Mouse (Mus musculus) natural killer cell, adult 2 months (primary cell): ENCODE measurements around the gene Rer1.
A peak's percentile ranks its signal among the peaks of the same experiment; 100 is the strongest.

ENCODE experiments used
- DNase-seq, 2 experiments: peaks; one replicate each; pipeline ENCODE4 v3.0.0; 2022; ENCODE audit warnings: low spot score in 2 of 2

Gene Rer1

DNA sequence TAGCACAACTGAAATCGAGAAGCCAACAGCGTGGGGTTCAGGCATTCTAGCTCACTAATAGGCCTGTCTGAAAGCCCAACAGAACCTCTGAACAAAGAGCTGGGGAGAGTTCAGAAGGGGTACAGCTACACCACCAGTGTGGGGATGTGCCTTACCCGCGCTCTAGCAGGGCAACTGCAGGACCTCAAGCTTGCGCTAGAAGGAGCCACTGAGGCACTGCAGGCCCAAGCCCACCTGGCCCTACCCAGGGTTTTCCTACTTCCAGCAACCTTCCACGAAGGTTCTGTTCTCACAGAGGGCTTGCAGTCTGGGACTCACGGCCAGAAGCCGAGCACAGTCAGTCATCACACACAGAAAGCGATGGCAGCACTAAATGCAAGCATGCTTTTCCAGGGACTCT, 11.0 kb downstream of the Rer1 start:
- DNase-seq, result no peak

DNA sequence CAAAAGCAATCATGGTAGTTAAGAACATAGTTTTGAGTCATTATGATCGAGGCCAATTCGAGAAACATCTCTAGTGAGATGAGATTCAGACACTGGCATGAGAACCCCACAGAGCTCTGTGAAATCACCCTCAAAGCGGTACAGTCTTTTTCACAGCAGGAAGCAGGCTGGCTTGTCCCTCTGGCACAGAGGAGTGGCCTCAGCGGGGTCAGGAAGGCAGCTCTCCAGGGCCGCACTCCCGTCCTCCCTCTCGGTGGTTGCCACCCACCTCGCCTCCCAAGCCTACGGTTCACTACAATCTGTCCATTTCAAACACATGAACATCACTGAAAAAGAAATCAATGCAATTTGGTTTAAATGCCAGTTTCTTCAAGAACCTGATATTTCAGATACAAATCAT, 11.8 kb downstream of the Rer1 start:
- DNase-seq, result no peak

DNA sequence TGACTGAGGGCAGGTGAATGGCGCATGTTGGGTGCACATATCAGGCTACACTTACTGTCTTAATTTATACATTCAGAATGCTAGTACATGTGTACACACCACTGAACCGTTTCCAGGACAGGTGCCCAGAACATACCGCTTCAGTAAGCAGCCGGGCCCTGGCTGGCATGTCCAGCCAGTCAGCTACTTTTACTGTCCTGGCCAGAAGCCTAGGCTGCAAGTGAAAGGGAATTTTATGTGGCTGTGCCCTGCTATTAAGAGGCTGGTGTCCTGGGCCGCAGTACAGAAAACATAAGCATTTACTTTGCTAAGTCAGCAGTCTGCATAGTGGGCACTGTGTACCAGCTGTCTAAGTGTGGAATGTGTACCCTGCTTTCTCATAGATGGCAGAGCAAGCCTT, 15.3 kb downstream of the Rer1 start:
- DNase-seq, result no peak

DNA sequence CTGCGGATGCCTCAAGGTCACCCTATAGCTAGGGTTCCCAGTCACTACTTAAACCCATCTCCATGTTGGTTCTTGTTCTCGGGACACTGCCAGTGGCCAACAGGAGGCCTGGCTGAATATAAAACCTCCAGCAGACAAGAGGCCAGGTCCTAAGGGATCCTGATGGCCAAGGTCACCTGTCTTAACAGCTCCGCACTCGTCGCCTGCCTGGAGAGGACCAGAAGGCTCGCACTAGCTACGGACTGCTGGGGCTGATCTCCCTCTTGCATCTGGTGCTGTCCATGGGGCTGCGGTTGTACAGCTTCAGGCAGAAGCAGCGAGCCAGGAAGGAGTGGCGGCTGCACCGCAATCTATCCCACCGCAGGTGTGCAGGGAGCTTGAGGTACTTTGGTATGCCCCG, 16.0 kb downstream of the Rer1 start:
- DNase-seq, result no peak

DNA sequence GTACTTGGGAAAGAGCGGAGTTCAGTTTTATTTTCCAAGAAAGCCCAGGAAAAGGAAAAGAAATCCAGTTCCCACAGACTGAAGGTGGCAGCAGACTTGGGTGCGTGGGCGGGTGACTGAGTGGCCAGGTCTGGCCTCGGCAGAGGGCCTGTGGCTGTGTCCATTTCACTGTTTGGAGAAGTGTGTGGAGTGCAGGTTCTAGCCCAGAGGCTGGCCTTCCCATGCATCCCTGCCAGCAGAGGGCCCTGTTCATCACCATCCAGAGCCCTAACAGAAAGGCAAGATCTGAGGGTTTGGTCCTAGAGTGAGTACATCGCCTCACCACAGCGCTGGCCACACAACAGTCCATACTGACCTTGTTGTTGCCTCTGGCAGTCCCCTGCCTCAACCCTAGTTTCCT, 17.0 kb downstream of the Rer1 start:
- DNase-seq, result no peak

DNA sequence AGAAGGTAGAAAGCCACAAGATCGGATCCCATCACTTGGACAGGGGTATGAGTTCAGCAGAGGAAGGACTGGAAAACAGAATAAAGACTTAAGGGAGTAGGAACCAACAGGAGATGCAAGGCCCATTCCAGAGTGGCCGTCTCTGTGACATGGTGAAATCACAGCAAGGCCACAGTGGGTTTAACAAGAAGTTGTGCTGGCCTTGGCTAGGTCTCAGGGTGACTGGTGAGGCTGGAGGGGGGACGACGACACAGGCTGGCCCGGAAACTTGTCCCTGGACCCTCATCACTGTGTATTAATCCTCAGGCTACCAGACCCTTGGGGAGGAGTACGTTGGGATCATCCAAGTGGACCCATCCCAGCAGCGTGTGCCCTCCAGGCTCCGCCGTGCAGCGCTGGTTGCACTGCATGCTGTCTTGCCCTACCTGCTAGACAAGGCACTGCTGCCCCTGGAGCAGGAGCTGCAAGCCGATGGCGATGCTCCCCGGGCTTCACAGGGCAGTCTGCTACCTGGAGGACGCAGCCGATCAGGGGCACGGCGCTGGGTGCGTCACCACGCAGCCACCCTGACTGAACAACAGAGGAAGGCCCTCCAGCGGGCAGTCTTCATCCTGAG, 17.7 kb downstream of the Rer1 start:
- DNase-seq, result no peak

DNA sequence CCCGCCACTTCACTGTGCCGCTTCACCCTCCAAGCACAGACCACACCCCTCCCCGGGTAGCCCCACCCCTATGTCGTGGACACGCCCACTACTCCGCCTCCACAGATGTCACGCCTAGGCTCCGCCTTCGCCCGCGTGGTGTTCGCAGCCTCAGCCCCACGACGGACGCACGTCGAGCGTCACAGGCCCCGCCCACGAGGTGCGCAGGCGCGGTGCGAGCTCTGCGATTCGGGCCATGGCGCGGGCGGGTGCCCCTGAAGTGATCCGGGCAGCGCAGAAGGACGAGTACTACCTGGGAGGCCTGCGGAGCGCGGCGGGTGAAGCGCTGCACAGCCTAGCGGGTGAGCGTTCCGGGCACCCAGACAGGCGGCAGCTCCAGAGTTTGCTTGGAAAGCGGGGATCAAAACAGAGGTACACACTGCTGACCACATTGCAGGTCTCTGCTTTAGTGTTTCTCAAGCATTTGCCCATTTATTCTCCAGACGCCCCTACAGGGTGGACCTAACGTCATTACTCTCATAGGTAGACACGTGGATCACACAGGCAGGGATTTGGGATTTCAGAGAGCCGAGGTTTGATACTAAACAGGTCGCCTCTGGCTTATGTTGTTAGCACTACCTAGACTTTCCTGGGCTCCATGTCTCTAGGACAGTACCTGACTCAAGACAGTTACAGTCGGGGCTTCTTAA, 19.2 kb downstream of the Rer1 start, which contains the start of gene Pex10:
TSS of gene Pex10 (plus strand) at position 183 of the 689 bp plus-strand sequence.
- peak; percentile 97 to 98 for DNase-seq

DNA sequence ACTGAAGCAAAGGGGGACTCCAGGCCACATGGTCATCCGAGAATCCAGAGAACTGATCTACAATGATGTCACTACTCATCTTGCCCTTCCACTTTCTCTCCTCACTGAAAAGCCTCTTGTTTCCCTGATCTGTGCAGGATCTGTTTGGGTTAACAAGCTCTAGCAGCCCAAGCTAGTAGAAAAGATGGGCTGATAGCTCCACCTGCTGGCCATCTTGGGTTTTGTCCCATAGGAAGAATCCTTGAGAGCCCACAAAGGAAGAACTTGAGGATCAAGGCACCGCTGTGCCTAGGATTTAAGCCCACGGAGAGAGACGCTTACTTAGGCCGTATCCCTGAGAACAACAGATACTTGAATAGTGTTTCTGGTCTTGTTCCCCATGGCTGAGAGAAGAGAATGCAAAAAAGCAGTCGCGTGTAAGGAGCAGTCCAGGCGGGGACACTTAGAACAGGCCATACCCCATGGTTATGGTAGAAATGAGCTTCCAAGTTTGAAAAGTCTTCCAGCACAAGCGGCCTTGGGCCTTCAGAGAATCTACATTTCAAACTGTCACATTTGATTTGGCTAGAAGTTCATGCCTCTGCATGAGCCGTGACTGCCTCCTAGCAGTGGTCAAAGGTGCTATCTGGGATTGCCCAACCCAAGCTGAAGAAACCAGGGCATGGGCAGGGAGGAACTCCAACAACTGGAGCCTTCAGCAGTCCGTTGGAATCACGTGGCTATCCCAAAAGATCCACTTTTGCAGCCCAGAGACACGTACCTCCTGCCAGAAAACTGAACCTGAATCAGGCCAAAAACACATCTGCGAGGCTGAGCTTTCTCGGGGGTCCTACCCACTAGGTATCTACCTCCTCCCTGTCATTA, 20.0 kb downstream of the Rer1 start:
- peak; percentile 71 to 81 for DNase-seq

DNA sequence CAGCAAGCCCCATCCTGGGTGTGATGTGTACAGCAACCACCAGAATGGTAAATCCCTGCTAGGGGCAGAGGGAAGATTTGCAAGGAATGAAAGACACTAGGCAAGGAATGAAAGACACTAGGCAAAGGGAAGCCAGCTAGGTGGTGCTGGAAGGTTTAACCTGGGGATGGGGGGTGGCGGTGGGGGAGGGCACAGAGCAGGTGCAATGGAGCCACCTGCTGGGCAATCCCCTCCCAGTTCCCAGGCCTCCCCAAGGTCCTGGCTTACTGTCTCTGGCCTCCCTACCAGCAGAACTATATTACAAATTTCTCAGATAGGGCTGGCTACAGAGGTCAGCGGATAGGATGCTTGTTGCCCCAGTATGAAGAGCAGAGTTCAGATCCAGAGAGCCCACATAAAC, 21.7 kb downstream of the Rer1 start:
- DNase-seq, result no peak

DNA sequence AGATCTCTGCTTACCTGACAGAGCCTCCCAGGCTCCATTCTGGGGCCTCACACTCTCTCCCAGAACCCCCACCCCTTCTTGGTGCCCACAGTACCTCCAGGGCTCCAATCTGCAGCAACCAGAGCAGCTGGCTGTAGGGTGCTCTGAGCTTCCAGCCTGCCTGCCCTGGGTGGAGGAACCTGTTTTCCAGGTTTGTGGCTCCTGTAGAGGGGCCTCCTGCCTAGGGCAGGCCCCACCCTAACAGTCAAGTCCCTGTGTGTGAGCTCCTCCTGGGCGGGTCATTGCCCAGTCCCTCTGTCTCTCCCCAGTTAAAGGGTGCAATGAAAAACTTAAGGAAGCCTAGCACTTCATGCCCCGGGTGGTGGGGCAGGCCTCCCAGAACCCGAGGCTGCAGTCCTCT, 22.3 kb downstream of the Rer1 start:
- DNase-seq, result no peak

DNA sequence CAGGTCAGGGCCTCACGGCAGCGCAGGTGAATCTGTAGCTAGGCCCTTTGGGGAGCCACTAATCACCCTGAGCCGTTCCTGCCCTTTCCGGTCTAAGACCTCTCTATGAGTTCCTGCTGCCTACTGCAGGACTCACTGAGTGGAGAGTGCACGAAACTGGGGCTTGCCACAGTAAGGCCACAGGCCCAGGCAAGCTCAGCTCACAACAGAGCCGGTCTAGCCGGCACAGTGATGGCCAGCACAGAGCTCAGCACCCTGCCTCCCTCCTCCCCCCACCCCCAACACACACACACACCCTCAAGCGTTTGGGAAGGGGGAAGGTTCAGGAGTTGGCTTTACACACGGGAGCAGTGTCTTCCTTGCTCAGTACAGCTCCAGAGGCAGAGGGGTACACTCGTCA, 27.9 kb downstream of the Rer1 start:
- DNase-seq, result no peak

DNA sequence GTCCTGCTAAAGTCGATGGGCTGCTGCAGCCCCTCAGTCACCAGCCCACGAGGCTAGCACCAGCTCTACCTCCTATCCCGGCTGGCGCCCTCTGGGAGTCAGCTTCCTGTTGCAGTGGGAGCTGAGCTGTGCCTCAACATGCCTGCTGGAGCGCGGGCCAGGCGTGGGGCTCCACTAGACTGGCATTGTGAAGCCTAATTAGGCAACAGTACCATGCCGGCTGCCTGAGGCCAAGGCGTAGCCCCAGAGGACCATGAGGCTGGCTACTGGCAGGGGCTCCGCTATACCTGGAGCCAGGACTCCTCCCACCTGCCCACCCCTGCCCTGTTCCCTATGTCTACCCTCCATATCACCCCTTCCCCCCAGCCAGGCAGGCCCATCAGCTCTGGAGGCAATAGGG, 29.5 kb downstream of the Rer1 start, which contains the start of gene Plch2:
TSS of gene Plch2 (minus strand) at position 61 of the 400 bp plus-strand sequence.
- DNase-seq, result no peak

DNA sequence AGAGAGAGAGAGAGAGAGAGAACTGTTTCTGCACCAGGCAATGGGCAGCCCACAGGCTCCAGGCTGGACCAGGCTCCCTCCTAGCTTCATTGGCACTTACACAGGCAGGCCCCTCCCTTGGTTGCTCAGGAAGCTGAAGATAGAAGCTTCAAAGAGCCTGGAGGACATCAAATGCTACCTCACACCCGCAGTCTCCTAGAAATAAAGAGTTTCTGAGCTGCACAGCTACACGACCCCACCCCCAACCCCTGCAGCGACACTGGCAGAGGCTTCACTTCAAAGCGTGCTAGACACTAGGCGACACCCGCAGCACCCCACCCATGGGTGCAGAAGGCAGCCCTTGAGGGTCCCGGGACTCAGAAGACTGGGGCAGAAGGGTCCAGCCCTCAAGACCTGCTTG, 36.1 kb downstream of the Rer1 start:
- DNase-seq, result peak in 1 of 2 experiments; percentile 14

DNA sequence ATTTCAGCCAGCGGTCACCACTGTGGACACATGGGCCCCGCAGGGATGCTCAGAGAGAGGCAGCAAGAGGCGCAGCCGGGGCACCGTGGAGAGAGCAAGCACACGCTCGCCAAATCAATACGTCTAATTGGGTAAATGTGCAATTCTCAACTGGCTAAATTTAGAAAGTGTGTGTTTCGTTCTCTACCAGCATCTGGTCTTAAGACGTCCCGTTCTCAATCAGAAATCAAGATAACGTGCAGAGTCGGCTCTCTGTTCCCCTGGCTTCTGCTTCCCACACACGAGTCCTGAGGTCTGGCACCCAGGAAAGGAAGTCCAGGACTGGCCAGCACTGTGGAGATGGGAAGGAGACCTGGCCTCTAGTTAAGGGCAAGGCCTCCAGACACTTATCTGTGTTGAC, 39.5 kb downstream of the Rer1 start:
- DNase-seq, result no peak

DNA sequence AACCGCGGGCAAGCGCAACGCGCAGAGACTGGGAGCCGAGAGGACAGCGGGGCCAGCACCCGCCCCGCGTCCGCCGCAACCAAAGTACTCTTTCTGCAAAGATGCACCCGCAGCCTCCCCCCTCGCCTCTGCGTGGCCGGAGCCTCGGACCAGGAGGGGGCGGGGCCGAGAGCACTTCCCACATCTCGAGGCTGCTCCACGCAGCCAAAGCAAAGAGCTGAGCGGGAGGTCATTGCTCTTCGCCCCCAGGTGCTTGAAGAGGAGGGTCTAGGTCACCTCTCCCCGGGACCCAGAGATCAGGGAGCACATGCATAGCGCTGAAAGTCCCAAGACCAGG, 42.9 kb downstream of the Rer1 start:
- DNase-seq, result no peak

DNA sequence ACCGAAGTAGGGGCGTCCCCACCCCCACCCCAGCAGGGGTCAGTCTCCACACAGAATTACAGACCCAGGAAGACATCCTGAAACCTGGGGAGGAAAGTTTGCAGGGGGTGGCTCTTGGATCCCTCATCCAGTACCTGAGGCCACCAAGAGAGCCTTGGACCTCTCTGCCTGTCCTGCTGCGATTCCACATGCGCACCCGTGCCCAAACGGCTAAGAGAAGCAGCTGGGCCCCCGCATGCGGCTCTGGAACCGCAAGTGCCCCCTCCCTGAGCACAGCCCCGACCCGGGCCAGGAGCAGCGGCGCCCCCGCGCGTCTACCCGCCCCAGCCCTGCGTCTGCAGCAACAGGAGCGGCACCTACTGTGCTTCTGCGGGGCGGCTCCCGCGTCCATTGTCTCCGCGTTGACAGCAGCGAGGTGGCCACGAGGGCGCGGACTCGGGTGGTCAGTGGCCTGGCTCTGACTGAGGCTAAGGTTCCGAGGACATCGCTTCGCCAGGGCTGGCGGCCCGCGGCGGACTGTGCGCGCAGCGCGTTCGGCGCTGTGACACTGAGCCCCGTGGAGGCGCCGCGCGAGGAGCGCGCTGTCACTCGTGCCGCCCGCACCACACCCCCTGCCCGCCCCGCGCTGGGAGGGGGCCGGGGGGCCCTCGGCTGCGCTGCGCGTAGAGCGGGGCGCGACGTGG, 43.4 kb downstream of the Rer1 start:
- DNase-seq, result no peak

DNA sequence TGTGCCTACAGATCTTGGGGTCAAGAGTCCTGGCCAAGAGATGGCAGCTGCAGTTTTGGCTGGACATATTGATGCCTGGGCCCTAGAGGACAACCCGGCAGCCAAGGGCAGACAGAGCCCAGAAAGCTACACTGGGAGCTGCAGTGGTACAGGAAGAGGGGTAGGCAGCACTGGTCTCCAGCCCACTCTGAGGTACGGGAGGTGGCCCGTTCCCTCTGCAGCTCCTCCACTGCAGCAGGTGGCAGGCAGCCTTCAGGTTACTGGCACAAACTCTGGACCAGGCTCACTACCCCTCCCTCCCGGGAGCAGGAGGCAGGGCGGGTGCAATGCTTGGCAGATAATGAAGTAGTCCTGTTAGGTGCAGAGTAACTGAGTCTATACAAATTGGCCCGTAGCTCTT, 45.5 kb downstream of the Rer1 start:
- DNase-seq, result no peak

DNA sequence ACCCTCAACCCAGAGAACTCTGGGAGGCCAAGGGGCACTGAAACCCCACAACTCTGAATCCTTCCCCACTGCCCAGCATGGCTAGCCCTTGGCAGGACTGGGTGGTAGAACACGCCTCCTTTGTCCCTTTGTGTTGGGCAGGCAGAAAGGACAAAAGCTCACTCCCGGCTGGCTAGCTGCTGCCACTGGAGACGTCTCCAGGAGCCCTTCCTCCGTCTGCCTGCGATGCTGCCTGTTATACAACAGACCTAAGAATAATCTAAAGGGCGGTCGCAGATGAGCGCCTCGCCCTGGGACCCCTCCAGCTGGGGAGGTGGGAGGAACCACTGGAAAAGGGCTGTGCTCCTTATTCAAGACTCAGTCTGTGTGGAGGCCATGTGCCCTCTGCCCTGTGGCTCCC, 46.0 kb downstream of the Rer1 start:
- no peak for DNase-seq

DNA sequence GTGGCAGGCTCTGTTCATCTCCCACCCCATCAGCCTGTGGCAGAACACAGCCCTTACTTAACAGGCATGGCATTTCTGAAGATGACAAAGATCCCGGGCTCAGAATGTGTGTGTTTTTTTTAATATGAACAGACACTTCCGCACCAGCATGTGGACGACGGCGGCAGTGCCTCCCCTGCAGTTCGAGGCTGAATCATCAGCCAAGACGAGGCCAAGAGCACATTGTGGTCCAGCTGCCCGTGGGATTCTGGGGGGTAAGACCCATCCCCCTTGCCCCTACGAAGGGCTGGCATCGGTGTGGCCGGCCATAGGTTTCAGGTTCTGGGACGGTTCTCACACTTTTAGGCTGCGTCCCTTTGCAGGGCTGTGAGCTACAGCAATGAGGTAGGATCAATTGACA, 51.4 kb downstream of the Rer1 start:
- DNase-seq, result no peak

DNA sequence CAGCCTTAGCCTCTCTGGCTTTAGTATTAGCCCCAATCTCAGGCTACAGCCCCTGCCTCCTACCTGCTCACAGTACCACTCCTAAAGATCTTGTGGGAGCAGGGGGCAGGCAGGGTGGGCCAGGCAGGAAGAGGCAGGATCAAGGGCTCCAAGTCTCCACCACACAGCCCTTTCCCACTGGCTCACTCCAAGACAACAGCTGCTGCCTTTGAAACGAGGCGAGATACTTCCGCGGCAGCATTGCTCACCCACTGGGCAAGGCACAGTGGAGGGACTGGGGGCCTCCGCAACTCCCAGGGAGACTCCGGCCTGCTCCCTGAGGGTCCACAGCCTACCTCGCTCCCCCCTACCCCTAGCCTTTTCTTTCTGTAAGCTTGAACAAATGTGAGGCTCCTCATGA, 52.0 kb downstream of the Rer1 start:
- DNase-seq, result no peak

DNA sequence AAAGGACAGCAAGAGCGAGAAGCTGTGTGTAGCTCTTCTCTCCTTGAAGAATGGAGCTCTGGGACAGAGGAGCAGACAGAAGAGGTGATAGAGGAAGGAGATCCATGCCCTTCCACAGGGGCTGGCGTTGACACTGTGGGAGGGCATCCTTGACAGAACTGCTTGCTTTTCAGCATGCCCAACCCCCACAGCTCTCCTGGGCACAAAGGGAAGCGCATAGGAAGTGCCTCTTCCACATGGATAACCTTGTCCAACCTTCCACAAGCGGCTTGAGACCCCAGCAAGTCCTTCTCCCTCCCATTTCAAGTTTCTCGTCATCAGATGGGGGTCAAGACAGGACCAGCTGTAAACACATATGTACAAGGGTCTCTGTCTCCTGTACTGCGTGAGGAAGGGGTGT, 53.1 kb downstream of the Rer1 start:
- DNase-seq, result no peak
